Mouse (Mus musculus) heart, postnatal 10 days (tissue): Measurements from ENCODE around the gene Gm44502. TPM values are rescaled to one million over a fixed set of nuclear protein-coding genes. Genes with fewer than 3 reads are reported as not detected.
A peak's percentile ranks its signal among the peaks of the same experiment; 100 is the strongest.
"Not testable (repeated sequence)": the region's sequence is repeated elsewhere in the genome, so short reads cannot be mapped to it uniquely, and the experiment has no call there.

ENCODE experiments used
- DNase-seq, 2 experiments: peaks; one replicate each; pipeline ENCODE4 v3.0.0; 2021
- intact Hi-C: fragments of 180-260 bp; cut with DNase I; formaldehyde crosslinking; loops from one replicate; pipeline ENCODE4 v1.15.1; 2025
- total RNA-seq, 2 experiments: library from RNA; stranded (reverse); gene quantifications; 2 replicates each; pipeline ENCODE4 v1.2.3; 2021

Gm44502 gene
- total RNA-seq, 2 experiments from 2014 or later: 14.6 to 15.4 TPM

DNA sequence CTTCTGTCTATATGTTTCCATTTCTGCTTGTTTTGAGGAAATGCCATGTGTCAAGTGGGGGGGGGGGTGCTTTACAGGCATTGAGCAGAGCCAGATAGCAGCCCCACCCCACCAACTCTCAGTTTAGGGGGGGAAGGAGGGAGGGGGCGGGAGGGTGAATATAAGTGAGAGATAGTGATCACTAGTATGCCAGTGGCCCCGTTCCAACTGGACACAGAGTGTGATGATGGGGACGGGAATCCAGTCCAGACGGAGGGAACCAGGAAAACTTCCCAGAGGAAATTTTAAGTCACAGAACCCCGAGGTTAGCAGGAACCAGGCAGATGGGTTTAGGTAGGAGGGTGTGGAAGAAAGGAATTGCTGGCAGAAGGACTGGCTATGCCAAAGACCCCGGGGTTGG lies 26.1 kb upstream of the Gm44502 start:
- intact Hi-C loops: no loop called here
- no peak for DNase-seq

- intact Hi-C loops: no loop called here
- no peak for DNase-seq
Measured at GRCm38 (mm10) chr15:89454857-89455256, 25.4 kb upstream of the Gm44502 start.

DNA sequence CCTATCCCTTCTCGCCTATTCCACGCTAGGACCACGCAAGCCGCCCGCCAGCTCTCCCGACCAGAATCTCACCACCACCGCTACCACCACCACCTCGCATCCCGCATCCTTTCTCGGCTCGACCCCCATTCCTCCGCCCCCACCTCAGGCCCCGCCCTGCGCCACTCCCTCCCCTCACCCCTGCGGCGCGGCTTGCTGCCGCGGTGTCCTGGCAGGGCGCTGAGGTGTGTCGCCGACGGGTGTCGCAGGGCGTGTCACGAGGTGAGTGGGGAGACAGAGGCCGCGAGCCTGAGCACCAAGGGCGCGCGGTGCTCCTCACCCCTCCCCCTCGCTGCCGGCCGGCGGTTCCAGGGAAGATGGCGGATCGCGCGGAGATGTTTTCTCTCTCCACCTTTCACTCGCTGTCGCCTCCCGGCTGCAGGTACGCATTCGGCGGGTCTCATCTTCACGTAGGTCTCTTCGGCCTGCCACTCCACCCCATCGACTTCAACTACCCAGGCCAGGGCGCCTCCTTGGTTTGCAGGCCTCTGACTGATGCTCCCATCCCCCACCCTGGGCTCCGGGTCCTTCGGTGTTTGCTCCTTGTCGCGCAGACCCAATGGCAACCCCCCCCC lies 24.5 kb upstream of the Gm44502 start, which contains the start of gene Mapk8ip2:
Gene Mapk8ip2, plus strand, starts transcription at position 49 of the 614 bp plus-strand sequence.
- intact Hi-C loops: no loop called here
- no peak for DNase-seq

GRCm38 (mm10) chr15:89452906-89453864 lies 23.7 kb upstream of the Gm44502 start:
- DNase-seq: peak; percentile 81 to 86
- intact Hi-C loops: no loop called here

- DNase-seq: no peak
Measured at GRCm38 (mm10) chr15:89442486-89443070, 13.1 kb upstream of the Gm44502 start.

DNA sequence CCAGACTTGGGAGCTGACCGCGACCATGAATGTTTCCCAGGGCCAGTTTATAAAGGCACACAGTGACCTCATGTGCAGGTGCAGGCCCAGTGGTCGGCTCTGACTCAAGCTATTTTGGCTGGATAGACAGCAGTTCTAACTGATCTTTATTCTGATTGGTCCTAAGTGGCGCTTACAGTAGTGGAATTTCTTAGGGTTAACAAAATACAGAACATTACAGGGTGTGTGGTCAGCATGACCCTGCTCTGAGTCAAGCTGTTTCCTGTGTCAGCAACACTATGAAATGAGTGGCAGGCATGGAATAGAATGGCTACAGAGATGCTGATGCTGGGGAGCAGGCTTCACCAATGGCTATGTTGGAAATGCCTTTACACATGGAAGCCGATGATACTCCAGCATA lies 6.4 kb upstream of the Gm44502 start:
- intact Hi-C loops: no loop called here
- no peak for DNase-seq

More at GRCm38 (mm10) chr15:89442486-89443070, 13.1 kb upstream of the Gm44502 start:
- intact Hi-C loops: no loop called here

- no peak for DNase-seq
- intact Hi-C loops: loop anchor here (5.0 kb wide), 1 partner anchor 33 kb away; no protein-coding TSS in a partner anchor
Measured at GRCm38 (mm10) chr15:89434136-89434535, 4.6 kb upstream of the Gm44502 start.

DNA sequence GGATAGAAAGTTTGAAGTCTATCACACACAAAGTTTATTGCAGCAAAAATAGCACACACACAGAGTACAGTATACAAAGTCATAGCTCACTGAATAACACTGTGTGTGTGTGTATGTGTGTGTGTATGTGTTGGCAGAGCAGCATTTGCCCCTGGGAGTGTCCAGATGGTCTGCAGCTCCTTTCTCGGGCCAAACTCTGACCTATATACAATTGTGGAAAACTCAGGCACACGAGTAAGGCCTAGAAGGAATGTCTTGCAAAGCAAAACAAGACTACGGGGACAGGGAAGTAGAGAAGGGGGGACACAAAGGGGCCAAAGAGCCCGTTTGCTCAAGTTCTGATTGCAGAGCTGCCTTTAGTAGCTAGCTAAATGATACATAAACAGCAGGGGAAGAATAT lies 3.5 kb upstream of the Gm44502 start:
- DNase-seq: no peak
- intact Hi-C loops: loop anchor here (5.0 kb wide), 1 partner anchor 34 kb away; no protein-coding TSS in a partner anchor

- no peak for DNase-seq
- intact Hi-C loops: loop anchor here (5.0 kb wide), 1 partner anchor 35 kb away; no protein-coding TSS in a partner anchor
Measured at GRCm38 (mm10) chr15:89431806-89432205, 2.3 kb upstream of the Gm44502 start.

DNA sequence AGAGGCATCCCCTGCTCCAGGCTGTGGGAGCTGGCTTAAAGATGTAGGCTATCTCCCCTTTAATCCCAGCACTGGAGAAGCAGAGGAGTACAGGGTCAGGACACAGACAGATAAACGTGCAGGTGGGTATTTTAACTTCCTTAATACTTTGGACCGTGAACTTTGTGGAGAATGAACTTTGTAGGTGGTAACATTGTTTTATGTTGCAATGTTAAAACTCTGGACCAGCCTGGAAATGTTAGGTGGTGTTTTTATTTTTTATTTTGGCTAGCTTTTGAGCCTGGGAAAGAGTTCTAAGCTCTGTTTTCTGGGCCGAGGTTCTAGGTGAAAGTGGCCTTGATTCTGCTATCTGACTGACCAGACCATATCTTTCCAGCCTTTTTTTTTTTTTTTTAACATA lies 1.8 kb upstream of the Gm44502 start:
- intact Hi-C loops: loop anchor here (5.0 kb wide), 1 partner anchor 36 kb away; no protein-coding TSS in a partner anchor
- no peak for DNase-seq

DNA sequence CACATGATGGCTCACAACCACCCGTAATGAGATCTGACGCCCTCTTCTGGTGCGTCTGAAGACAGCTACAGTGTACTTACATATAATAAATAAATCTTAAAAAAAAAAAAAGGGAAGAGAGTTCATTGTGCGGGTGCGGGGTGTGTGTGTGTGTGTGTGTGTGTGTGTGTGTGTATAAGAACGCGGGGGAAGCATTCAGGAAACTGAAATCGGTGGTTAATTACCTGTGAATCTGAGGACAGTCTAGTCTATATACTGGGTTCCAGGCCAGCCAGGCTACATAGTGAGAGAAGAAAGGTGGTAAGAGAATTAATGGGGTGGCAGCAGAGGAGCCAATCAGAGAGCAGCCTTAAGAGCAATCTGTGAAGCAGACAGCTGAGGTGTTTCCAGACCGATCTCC lies 1.3 kb upstream of the Gm44502 start:
- intact Hi-C loops: loop anchor here (5.0 kb wide), 1 partner anchor 37 kb away; no protein-coding TSS in a partner anchor
- DNase-seq: not testable (repeated sequence)

GRCm38 (mm10) chr15:89430341-89430740 lies 845 bp upstream of the Gm44502 start:
- intact Hi-C loops: loop anchor here (5.0 kb wide), 1 partner anchor 37 kb away; no protein-coding TSS in a partner anchor
- DNase-seq: no peak

DNA sequence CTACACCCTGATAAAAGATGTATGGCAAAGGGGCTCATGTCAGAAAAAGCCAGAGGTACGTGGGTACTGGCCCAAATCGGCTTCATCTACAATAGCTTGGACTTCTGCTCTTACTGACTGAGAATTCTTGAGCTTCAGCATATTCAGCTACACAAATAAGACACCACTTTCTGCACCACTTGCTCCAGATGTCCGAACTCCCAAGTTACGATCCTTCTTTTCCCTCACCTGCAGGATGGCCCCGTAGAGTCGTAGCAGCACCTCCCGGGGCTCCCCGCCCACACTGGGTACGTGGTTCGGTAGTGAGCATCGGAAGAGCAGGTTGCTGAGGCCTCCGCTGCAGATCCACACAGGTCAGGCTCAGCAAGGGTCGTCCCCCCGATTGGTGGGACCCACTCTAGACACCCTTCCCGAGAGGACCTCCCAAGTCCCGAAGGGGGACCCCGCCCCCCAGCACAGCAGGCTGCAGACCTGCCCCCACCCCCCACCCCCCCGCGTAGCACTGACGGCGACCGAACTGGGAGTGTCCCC lies 610 bp downstream of the Gm44502 start:
- intact Hi-C loops: loop anchor here (2.0 kb wide), 1 partner anchor 50 kb away; the partner anchor contains the start of gene Odf3b

DNA sequence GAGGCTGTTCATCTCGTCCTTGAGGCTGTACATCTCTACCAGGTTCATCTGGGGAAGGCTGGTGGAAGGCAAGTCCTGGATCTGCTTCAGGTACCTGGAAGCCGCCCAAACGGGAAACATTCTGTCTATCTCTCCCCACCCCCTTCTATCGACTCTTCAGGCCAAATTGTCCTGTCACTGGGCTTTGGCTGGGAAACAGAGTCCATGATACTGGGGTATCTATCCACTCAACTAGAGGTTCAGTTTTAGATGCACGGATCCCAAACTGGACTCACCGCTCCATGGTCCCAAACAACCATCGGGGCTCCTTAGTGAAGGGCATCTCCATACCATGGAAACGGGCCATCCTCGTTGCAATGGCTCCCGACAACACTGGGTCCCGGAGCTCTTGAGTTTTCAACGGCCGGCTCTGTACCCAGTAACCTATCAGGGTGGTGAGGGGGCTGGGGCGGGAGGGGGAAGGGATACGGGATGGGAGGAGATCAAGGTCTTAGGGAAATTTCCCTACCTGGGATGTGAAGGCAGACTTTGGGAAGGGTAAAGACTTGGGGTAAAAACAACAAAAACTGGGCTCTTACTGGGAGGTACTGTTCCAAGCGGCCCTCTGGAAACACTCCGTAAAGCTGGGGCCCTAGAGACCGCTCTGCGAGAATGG lies 1.2 kb downstream of the Gm44502 start:
- no peak for DNase-seq
- intact Hi-C loops: loop anchor here (2.0 kb wide), 1 partner anchor 49 kb away; the partner anchor contains the start of gene Odf3b

More for the DNA sequence above, 610 bp downstream of the Gm44502 start:
- DNase-seq: no peak

DNA sequence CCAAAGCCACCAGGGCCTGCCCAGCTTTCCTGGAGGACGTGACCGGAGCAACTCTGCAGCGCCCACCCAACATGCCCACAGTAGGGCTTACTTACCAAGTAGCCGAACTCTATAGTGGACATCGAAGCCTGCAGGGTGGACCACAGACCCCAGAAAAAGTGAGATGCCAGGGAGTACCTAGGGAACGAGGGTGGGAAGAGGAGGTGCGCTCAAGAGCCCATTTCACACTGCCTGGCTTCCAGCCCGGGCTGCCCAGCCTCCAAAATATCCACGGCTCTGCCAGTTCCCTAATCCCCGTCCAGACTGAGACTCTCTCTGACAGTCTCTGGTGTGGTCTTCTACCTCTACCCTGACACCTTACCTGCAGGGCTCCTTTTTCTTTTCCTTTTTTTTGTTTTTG lies 2.8 kb downstream of the Gm44502 start:
- intact Hi-C loops: no loop called here
- peak; percentile 74 to 75 for DNase-seq

DNA sequence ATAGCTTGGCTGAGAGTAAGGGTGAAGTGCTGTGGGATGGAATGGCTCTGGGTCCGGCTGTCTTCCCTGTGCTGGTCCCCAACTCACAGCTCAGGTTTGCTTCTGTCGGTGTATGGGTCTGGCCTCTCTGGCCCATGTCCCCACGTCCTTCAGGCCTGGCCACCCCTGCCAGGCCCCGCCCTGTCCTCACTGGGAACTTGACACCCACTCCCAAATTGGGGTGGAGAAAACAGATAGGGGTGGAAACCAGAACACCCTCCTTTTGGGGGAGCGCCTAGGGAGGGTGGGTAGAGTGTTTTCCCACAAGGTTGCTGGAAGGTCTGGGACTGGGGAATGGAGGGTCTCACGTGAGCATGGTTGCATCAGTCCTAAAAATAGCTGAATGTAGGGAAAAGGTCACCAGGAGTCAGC lies 3.8 kb downstream of the Gm44502 start, which contains the start of gene Cpt1b:
Gene Cpt1b, minus strand, starts transcription at position 153 of the 411 bp plus-strand sequence.
- intact Hi-C loops: no loop called here
- peak; percentile 85 to 90 for DNase-seq

- intact Hi-C loops: no loop called here
- DNase-seq: no peak
Measured at GRCm38 (mm10) chr15:89424621-89425020, 4.9 kb downstream of the Gm44502 start.

DNA sequence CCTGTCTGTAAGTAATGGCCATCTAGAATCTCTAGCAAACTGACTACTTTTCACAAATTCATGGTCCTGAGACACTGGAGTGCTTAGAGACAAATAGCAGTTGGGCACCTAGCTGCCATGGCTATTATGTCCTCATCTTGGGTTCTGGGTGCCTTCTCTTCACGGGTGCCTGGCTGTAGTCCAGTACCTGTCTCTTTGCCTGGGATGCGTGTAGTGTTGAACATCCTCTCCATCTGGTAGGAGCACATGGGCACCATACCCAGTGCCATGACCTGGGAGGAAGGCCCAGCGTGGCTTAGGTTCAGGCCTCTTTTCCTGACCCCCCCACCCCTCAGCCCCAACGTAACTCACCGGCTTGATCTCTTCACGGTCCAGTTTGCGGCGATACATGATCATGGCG lies 7.6 kb downstream of the Gm44502 start:
- intact Hi-C loops: no loop called here
- DNase-seq: no peak

DNA sequence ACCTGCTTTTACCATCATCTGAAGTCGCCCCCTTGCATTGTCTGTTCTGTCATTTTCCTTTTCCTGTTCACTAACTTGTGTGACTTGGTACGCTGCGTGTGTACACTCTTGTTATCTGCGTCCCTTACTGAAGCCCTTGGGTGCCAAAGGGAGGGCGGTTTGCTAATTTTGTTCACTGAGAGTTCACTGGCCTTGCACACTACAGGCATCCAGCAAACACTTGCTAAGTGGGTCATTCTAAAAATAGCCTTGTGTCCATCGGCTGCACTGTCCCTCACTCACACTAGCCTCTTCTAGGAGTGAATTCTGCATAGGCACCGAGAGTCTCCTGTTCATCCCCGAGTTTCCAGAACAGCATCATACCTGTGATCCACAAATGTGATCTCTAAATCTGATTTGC lies 14.2 kb downstream of the Gm44502 start:
- intact Hi-C loops: no loop called here
- DNase-seq: peak; percentile 67 to 70

- DNase-seq: no peak
- intact Hi-C loops: no loop called here
Measured at GRCm38 (mm10) chr15:89410118-89410517, 19.4 kb downstream of the Gm44502 start, which contains the start of gene Syce3. TSS of gene Syce3 (minus strand) at chr15:89410503.
